26 mouse cellular contexts compared by ENCODE assay signal in the genomic region with DNA sequence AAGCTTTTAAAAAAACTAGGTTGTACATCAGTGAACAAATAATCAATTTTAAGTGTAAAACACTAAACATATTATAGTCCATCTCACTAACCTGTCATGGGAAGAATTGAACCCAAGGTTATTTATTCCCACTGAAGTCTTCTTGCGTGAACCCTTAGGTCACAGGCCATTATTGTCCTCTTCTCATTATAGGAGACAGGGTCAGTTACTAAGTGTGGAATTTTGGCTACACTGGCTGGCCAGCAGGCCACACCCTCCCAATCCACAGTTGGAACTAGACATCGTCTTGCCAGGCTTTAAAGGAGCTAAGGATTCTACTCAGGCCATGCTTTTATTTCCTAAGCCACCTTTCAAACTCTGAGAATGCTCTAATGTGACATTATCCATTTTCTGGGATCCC.
"Had no signal": no experiment of that assay in that cellular context is flagged by ENCODE, and none has a peak within 500 bp of the region (broad histone marks: within the 10 kb centered on the region; RNA-seq: fewer than 3 reads in every experiment).

No protein-coding gene starts in this region.

- H3K4me3 ChIP-seq: heart, adult 2 months; heart, embryonic 13.5 days; heart, embryonic 15.5 days; hindbrain, embryonic 13.5 days; hindbrain, embryonic 15.5 days; kidney, embryonic 15.5 days; limb, embryonic 13.5 days; limb, embryonic 15.5 days; liver, embryonic 12.5 days had no signal

- H3K27me3 ChIP-seq: heart, embryonic 13.5 days; heart, embryonic 15.5 days; hindbrain, embryonic 13.5 days; hindbrain, embryonic 15.5 days; kidney, embryonic 15.5 days; limb, embryonic 13.5 days; limb, embryonic 15.5 days; liver, embryonic 12.5 days had no signal

- H3K9ac ChIP-seq: heart, embryonic 13.5 days; heart, embryonic 15.5 days; hindbrain, embryonic 13.5 days; hindbrain, embryonic 15.5 days; kidney, embryonic 15.5 days; limb, embryonic 13.5 days; limb, embryonic 15.5 days; liver, embryonic 12.5 days; liver, embryonic 14.5 days had no signal

- H3K27ac ChIP-seq: heart, adult 2 months; heart, embryonic 13.5 days; heart, embryonic 15.5 days; hindbrain, embryonic 13.5 days; hindbrain, embryonic 15.5 days; kidney, embryonic 15.5 days; kidney, postnatal 0 days; limb, embryonic 13.5 days; limb, embryonic 15.5 days; liver, embryonic 12.5 days; liver, embryonic 14.5 days had no signal

- ATAC-seq: intestine, embryonic 16.5 days; liver, embryonic 12.5 days had no signal

- H3K9me3 ChIP-seq: heart, embryonic 13.5 days; heart, embryonic 15.5 days; hindbrain, embryonic 13.5 days; hindbrain, embryonic 15.5 days; kidney, embryonic 15.5 days; limb, embryonic 13.5 days; limb, embryonic 15.5 days; liver, embryonic 12.5 days had no signal

- H3K4me2 ChIP-seq: heart, embryonic 11.5 days; heart, embryonic 13.5 days; heart, embryonic 15.5 days; hindbrain, embryonic 13.5 days; hindbrain, embryonic 15.5 days; kidney, embryonic 15.5 days; limb, embryonic 13.5 days; limb, embryonic 15.5 days; liver, embryonic 12.5 days had no signal

- DNase-seq: gastrocnemius, postnatal 14 days; gastrocnemius, postnatal 36 days; heart, adult 11 months; heart, adult 2 months; heart, postnatal 14 days; heart, postnatal 36 days; kidney, adult 11 months; kidney, adult 2 months; kidney, adult 9 months; kidney, postnatal 14 days; kidney, postnatal 36 days; layer of hippocampus, adult 9-11 months; layer of hippocampus, postnatal 36 days; left cerebral cortex, postnatal 4 days had no signal
